Mouse (Mus musculus) embryonic facial prominence, embryonic 11.5 days (tissue): ENCODE measurements around the gene Tlr6. TPM values are rescaled to one million over a fixed set of nuclear protein-coding genes. Genes with fewer than 3 reads are reported as not detected.

Source experiments
- ATAC-seq: fragments of 200-750 bp; cut with Nextera tagmentation; replicated peaks from 2 replicates; pipeline ENCODE4 v1.8.0; 2017; ENCODE audit warnings: low read depth; ENCODE audit not compliant: insufficient number of reproducible peaks, low FRiP score, low TSS enrichment
- DNase-seq: peaks from one replicate; pipeline ENCODE4 v3.0.0-alpha.2; 2015; ENCODE audit warnings: low spot score
- H3K27ac ChIP-seq: fragments of 300-500 bp; sonication (generic); replicated peaks from 2 replicates; pipeline ENCODE4 v1.5.1; 2014; ENCODE audit warnings: mild to moderate bottlenecking, low read depth, low read length, control low read depth
- H3K27me3 ChIP-seq: fragments of 300-500 bp; sonication (generic); 2 replicates; pipeline ENCODE4 v1.6.1; 2014; ENCODE audit warnings: mild to moderate bottlenecking, low read length, moderate library complexity, mixed read lengths; ENCODE audit not compliant: control insufficient read depth, insufficient read depth
- H3K36me3 ChIP-seq: fragments of 300-500 bp; sonication (generic); replicated peaks from 2 replicates; pipeline ENCODE4 v1.6.1; 2014; ENCODE audit warnings: low read depth, mild to moderate bottlenecking, low read length, moderate library complexity, mixed read lengths; ENCODE audit not compliant: control insufficient read depth, insufficient read depth
- H3K4me1 ChIP-seq: fragments of 300-500 bp; sonication (generic); 2 replicates; pipeline ENCODE4 v1.6.1; 2014; ENCODE audit warnings: low read length, mixed read lengths; ENCODE audit not compliant: control insufficient read depth, insufficient read depth
- H3K4me2 ChIP-seq: fragments of 300-500 bp; sonication (generic); 2 replicates; pipeline ENCODE4 v1.6.1; 2014; ENCODE audit warnings: low read depth, mild to moderate bottlenecking, control low read depth, low read length, moderate library complexity
- H3K4me3 ChIP-seq: fragments of 300-500 bp; sonication (generic); 2 replicates; pipeline ENCODE4 v1.5.1; 2014; ENCODE audit warnings: low read depth, low read length, control low read depth
- H3K9ac ChIP-seq: fragments of 300-500 bp; sonication (generic); replicated peaks from 2 replicates; pipeline ENCODE4 v1.6.1; 2014; ENCODE audit warnings: mild to moderate bottlenecking, control low read depth, low read length
- H3K9me3 ChIP-seq: fragments of 300-500 bp; sonication (generic); replicated peaks from 2 replicates; pipeline ENCODE4 v1.6.1; 2016; ENCODE audit warnings: mild to moderate bottlenecking, low read length, inconsistent platforms, mixed read lengths; ENCODE audit not compliant: control insufficient read depth
- WGBS: fragments of 180-500 bp; shearing (Covaris S2); extraction: QIAGEN DNeasy Blood & Tissue Kit; methylation state at CpG from one replicate; pipeline ENCODE4 v1.1.7; 2014; 5-methylcytosine and 5-hydroxymethylcytosine counted together
- polyA plus RNA-seq: library from polyadenylated mRNA; unstranded; fragments of >200 nt; fragmentation: Nextera tagmentation; extraction: Ambion mirVana; gene quantifications from 2 replicates; pipeline ENCODE4 v1.2.1, GENCODE M21; 2014

Gene Tlr6
- 0.31 and 0.50 TPM in 2 replicates for polyA plus RNA-seq

DNA sequence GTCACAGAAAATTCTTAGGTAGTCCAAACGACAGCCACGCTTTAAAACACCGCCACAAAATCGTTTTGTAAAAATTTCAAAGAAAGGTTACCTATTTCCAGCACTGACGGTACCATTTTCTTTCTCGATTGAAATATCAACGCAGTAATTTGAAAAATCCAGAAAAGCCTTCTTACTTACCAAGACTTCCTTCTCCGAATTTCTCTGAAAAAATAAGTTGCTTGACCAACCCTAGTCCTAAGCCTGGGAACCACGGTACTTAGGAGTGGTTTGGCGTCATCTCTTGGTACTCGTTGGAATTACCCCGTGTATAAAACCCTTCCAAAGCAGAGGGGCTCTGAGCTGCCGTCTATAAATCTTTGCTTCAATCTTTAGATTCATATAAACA is at the start of gene Tlr6:
Tlr6 (minus strand) TSS at position 255 of the 388 bp plus-strand sequence.
- Histone ChIP-seq H3K4me1 (no peaks in the 10 kb centered on the region), H3K4me3 (no peak within 1 kb of the TSS)
- WGBS: 87% methylated on average over 13 of the region's 13 CpGs

DNA sequence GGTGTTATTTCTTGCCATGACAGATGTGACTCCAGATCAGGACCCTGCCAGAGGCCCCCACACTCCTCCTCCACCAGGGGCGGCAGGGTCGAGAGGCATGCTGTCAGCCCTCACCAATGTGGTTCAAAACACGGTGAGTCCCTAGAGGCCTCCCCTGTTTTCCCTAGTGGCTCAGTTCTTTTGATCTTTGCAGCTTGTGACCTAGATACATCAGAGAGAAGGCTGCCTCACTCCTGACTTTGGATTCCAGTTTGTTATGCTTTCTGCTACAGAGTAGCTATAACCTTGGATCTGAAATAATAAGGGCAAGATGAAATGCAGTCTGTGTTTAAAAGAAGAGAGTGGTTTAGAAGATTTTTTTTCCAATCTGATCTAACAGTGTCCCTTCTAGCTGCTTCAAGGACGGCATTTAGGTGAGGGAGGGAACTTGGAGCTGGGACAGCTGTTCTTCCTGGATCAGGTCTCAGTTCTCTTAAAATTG is 46.2 kb upstream of the Tlr6 start:
- H3K27ac ChIP-seq: no peak overlapping the region
- H3K9me3 ChIP-seq: no peaks in the 10 kb centered on the region
- no peak overlapping the region for H3K9ac ChIP-seq
- no peaks in the 10 kb centered on the region for H3K36me3 ChIP-seq
- WGBS: 27% methylated on average over 4 of the region's 4 CpGs
- no peak overlapping the region for H3K4me2 ChIP-seq
- ATAC-seq (0 out of 2 replicates have a peak, but pooled peaks have one; percentile 14), DNase-seq (peak; percentile 9)
- H3K4me3 ChIP-seq: no peak overlapping the region
- H3K4me1 ChIP-seq: no peaks in the 10 kb centered on the region
- H3K27me3 ChIP-seq: no peaks in the 10 kb centered on the region

More for the DNA sequence above, at the start of gene Tlr6:
- Histone ChIP-seq H3K9me3 (no peaks in the 10 kb centered on the region), H3K27me3 (no peaks in the 10 kb centered on the region), H3K9ac (no peak within 1 kb of the TSS), H3K4me2 (no peak within 1 kb of the TSS), H3K27ac (no peak within 1 kb of the TSS), H3K36me3 (no peaks in the 10 kb centered on the region)
- DNase-seq (no peak), ATAC-seq (no peak)

DNA sequence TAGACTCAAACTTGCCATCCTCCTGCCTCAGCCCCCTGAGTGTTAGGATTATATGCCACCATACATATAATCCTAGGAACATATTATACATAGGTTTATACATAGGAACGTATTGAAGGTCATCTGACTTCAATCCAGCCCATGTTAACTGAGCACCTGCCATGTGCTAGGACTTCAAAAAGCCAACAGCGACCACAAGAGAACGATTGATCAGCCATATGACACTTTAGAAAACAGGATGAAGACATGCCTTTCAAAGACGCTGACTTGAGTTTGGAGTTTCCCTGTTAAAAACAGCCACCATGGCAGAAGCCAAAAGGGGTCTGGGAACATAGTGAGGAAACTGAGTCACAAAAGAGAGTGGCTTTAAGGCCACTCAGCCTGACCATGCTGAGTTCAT is 45.4 kb upstream of the Tlr6 start:
- H3K27me3 ChIP-seq: no peaks in the 10 kb centered on the region
- no peak for ATAC-seq
- 90% methylated on average over 4 of the region's 4 CpGs for WGBS
- no peaks in the 10 kb centered on the region for H3K4me1 ChIP-seq
- no peaks in the 10 kb centered on the region for H3K9me3 ChIP-seq
- H3K4me3 ChIP-seq: no peak overlapping the region
- no peak for DNase-seq
- no peak overlapping the region for H3K9ac ChIP-seq
- H3K4me2 ChIP-seq: no peak overlapping the region
- no peaks in the 10 kb centered on the region for H3K36me3 ChIP-seq
- no peak overlapping the region for H3K27ac ChIP-seq

DNA sequence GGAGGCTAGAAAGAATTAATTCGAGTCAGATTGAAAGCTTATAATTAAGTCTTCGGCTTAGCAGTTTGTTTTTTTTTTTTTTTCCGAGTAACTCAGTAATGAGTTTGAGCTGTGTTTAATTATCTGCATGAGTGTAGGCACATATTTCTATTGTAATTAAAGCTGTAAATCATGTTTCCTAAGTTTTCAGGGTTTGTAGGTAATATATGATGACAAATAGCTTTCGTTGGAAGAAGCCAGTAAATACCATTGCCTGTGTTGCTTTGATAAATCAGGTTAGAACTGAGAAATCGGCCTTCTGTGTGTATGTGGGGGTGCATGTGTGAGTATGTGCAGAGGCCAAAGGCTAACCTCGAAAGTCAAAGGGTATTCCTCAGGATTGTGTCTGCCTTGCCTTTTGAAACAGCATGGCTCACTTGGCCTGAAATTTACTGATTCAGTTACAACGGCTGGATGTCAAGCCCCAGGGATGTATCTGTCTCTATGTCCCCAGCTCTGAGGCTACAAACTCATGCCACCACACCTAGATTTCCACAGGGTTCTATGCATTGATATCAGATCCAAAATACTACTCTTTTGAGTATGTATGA is 44.1 kb upstream of the Tlr6 start:
- H3K4me1 ChIP-seq: no peaks in the 10 kb centered on the region
- no peaks in the 10 kb centered on the region for H3K36me3 ChIP-seq
- no peaks in the 10 kb centered on the region for H3K9me3 ChIP-seq
- no peak overlapping the region for H3K27ac ChIP-seq
- DNase-seq (no peak), ATAC-seq (no peak)
- 45% methylated on average over 7 of the region's 7 CpGs for WGBS
- no peak overlapping the region for H3K4me3 ChIP-seq
- no peak overlapping the region for H3K4me2 ChIP-seq
- H3K27me3 ChIP-seq: no peaks in the 10 kb centered on the region
- H3K9ac ChIP-seq: no peak overlapping the region

DNA sequence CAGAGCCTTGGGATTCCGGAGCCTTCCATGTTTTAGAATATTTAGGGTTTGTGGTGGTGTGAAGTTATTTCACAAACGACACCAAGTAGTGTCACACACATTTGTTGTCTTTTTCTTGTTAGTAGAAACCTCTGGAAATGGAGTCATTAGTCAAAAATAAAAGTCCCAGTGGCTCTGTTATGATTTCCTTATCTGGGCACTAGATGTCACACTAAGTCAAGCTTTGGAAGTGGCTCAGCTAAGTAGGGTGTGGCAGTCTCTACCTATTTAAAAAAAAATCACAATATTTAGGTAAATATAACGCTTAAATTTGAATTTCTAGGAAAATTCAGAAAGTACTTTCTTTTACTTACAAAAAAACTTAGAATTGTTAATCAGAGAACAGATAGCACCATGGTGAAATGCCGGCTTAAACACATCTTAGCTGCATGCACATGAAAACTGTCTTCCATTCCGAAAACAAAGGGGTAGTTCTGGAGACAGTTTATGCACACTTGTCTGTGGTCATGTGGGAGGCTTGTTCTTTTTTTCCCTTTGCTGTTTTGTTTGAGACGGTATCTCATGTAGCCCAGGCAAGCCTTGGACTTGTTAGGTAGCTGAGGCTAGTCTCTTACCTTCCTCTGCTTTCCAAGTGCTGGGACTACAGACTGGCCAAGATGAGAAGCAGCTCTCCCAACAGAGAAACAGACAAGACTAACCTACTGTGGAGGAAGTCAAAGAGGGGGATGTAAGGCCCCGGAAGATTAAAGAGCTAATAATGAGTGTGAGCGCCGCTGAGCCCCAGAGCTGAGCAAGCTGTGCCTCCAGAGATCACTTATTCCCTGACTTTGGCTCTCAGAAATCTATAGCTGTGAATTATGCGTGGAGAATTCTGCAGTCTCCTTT is 43.3 kb upstream of the Tlr6 start:
- Histone ChIP-seq H3K36me3 (no peaks in the 10 kb centered on the region), H3K27me3 (no peaks in the 10 kb centered on the region), H3K4me2 (no peak overlapping the region), H3K4me3 (no peak overlapping the region), H3K4me1 (no peaks in the 10 kb centered on the region), H3K27ac (no peak overlapping the region), H3K9ac (no peak overlapping the region), H3K9me3 (no peaks in the 10 kb centered on the region)
- no peak for ATAC-seq
- 55% methylated on average over 10 of the region's 10 CpGs for WGBS
- peak; percentile 55 for DNase-seq

DNA sequence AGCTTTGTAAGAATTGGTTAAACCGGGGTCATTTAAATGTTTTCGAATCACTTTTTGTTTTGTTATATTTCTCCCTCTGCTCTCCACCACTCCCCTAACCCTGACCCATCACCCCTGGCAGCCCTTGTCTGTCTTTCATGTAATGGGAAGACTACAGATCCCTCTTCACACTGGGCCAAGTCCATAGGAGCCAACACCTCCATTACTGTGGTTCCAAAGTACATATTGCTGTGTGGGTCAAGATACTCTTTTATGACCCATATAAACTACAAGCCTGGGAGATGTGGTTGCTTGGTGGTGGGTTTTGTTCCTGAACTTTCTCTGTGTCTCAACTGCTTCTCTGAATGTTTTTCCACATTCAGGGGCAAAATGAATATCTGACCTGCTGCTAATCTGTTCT is 35.5 kb upstream of the Tlr6 start:
- H3K9me3 ChIP-seq: no peaks in the 10 kb centered on the region
- H3K4me1 ChIP-seq: no peaks in the 10 kb centered on the region
- ATAC-seq: no peak
- H3K4me2 ChIP-seq: no peak overlapping the region
- H3K9ac ChIP-seq: no peak overlapping the region
- H3K36me3 ChIP-seq: no peaks in the 10 kb centered on the region
- H3K27me3 ChIP-seq: no peaks in the 10 kb centered on the region
- H3K4me3 ChIP-seq: no peak overlapping the region
- WGBS: 92% methylated on average over 2 of the region's 2 CpGs
- no peak for DNase-seq
- H3K27ac ChIP-seq: no peak overlapping the region

DNA sequence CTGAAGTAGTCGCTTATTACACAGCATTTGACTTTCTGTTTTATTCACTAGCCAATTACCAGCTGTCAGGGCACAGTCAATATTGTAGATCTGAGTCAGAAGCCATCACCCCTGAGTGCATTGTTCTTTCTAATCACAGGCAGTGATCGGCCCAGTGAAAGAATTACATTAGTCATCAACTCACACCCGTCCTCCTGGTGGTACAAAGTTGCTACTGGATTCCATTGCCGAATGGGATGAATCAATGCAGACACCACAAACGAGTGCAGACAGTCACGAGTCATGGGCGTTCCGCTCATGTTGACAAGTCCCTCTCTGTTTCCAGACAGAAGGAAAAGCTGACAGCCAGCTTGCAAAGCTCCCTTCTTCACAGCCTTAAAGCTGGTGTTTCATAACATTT is 32.6 kb upstream of the Tlr6 start:
- H3K27me3 ChIP-seq: no peaks in the 10 kb centered on the region
- no peak overlapping the region for H3K4me3 ChIP-seq
- no peak overlapping the region for H3K9ac ChIP-seq
- 73% methylated on average over 8 of the region's 8 CpGs for WGBS
- ATAC-seq (no peak), DNase-seq (no peak)
- H3K27ac ChIP-seq: no peak overlapping the region
- H3K4me2 ChIP-seq: no peak overlapping the region
- no peaks in the 10 kb centered on the region for H3K4me1 ChIP-seq
- H3K36me3 ChIP-seq: no peaks in the 10 kb centered on the region
- H3K9me3 ChIP-seq: no peaks in the 10 kb centered on the region

DNA sequence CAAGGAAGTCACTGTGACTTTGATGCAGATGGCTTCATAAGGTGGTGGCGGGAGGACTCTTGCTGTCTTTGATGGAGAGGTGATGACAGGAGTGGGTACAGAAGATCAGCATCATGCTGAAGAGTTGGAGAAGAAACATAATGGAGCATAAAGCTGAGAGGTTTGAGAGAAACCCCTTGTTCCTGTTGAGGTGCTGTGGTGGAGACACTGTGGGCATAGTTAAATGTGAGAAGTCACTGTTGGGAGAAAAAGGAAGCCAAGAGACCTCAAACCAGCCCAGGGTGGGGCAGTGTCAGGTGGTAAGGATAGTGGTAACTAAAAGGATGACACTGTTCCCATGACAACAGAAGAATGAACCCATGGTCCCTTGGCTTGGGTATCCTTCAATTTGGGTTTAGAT is 30.0 kb upstream of the Tlr6 start:
- DNase-seq: no peak
- Histone ChIP-seq H3K27me3 (no peaks in the 10 kb centered on the region), H3K4me3 (no peak overlapping the region), H3K4me1 (no peaks in the 10 kb centered on the region), H3K4me2 (no peak overlapping the region), H3K36me3 (no peaks in the 10 kb centered on the region), H3K9ac (no peak overlapping the region), H3K27ac (no peak overlapping the region), H3K9me3 (no peaks in the 10 kb centered on the region)
- no peak for ATAC-seq
- WGBS: 94% methylated on average over 1 of the region's 1 CpGs
